Comparison of ENCODE assay signal across 9 mouse cellular contexts in genomic region chr6:108527993-108528392, GRCm38 (mm10).
A peak's percentile ranks its signal among the peaks of the same experiment; 100 is the strongest.
DNase-seq lines count a peak whose midpoint lies in the region; ATAC-seq and TF ChIP-seq lines count a peak whose summit lies in the region.
"Had no signal": no experiment of that assay in that cellular context is flagged by ENCODE, and none has a peak within 500 bp of the region (broad histone marks: within the 10 kb centered on the region; RNA-seq: fewer than 3 reads in every experiment).

No protein-coding gene starts in this region.

- H3K36me3 ChIP-seq in heart, postnatal 0 days (replicated peaks; ENCODE audit: control insufficient read depth, insufficient read depth, low read length) = peaks cover 7% of the 10 kb centered on the region
- peaks cover 9% of the 10 kb centered on the region; the same call in 1 of the 2 replicates for H3K36me3 ChIP-seq in macrophage (ENCODE audit: inconsistent target)
- H3K36me3 ChIP-seq: hindbrain, embryonic 15.5 days had no signal

- no peak overlapping the region for H3K4me3 ChIP-seq in heart, postnatal 0 days (ENCODE audit: low read depth, low read length)
- H3K4me3 ChIP-seq in macrophage (ENCODE audit: inconsistent target) = no peak overlapping the region
- H3K4me3 ChIP-seq: hindbrain, embryonic 15.5 days had no signal

- ATAC-seq in heart, postnatal 0 days (ENCODE audit: insufficient read depth, low read depth) = peak; percentile 42; the same call in 1 of the 2 replicates
- no peak for ATAC-seq in monocyte, adult 5-6 weeks (replicated peaks; ENCODE audit: insufficient number of reproducible peaks, low FRiP score, low TSS enrichment, poor library complexity, severe bottlenecking)

- no peak for TF ChIP-seq EP300 in heart, postnatal 0 days (IDR thresholded peaks at IDR 0.05; ENCODE audit: low read depth)

- peaks cover 16% of the 10 kb centered on the region for H3K4me1 ChIP-seq in heart, postnatal 0 days (ENCODE audit: control insufficient read depth, insufficient read depth)

- H3K79me2 ChIP-seq in macrophage (ENCODE audit: inconsistent target) = no peaks in the 10 kb centered on the region

- H3K4me2 ChIP-seq in heart, postnatal 0 days (ENCODE audit: low read depth, low read length) = no peak overlapping the region
- H3K4me2 ChIP-seq: hindbrain, embryonic 15.5 days had no signal

- DNase-seq in heart, adult 11 months = peak; percentile 97
- no peak for DNase-seq in heart, postnatal 4 days
- peak; percentile 40 for DNase-seq in adrenal gland, postnatal 14 days
- no peak for DNase-seq in heart, postnatal 0 days (ENCODE audit: low spot score)
- DNase-seq in spleen, postnatal 4 days (ENCODE audit: low spot score in 2 of 2) = no peak
- DNase-seq in MN1 (ENCODE audit: low spot score) = no peak

- no peaks in the 10 kb centered on the region for H3K9me3 ChIP-seq in heart, postnatal 0 days (replicated peaks; ENCODE audit: control insufficient read depth, low read length)
- H3K9me3 ChIP-seq: hindbrain, embryonic 15.5 days had no signal

- H3K9ac ChIP-seq in heart, postnatal 0 days (replicated peaks; ENCODE audit: low read depth, low read length) = no peak overlapping the region
- H3K9ac ChIP-seq: hindbrain, embryonic 15.5 days had no signal

- 0 out of 2 replicates have a peak overlapping the region, but pooled peaks have one; percentile 23 for H3K27ac ChIP-seq in heart, postnatal 0 days (ENCODE audit: low read depth)
- H3K27ac ChIP-seq in macrophage = peak overlapping the region; percentile 76
- H3K27ac ChIP-seq: hindbrain, embryonic 15.5 days had no signal

- no peak for TF ChIP-seq CTCF in heart, postnatal 0 days (IDR thresholded peaks at IDR 0.05; ENCODE audit: low read depth)

- H3K27me3 ChIP-seq in heart, postnatal 0 days (ENCODE audit: control insufficient read depth, insufficient read depth, low read length) = no peaks in the 10 kb centered on the region
- H3K27me3 ChIP-seq: hindbrain, embryonic 15.5 days had no signal

Comparison
In these comparisons a context has a peak if more than half of its experiments do, and no peak if none do; other contexts are left out.
1. DNase-seq: peak in heart, adult 11 months (single experiment) and adrenal gland, postnatal 14 days (single experiment); none in heart, postnatal 4 days (single experiment), heart, postnatal 0 days (single experiment), spleen, postnatal 4 days (0 of 2) and MN1 (single experiment).